Mouse (Mus musculus) kidney, embryonic 14.5 days (tissue): Measurements from ENCODE around the gene Prdm11. TPM values are rescaled to one million over a fixed set of nuclear protein-coding genes. Genes with fewer than 3 reads are reported as not detected.

Experiments
- ATAC-seq: fragments of 200-750 bp; cut with Nextera tagmentation; 2 replicates; pipeline ENCODE4 v1.8.0; 2017; ENCODE audit warnings: moderate number of reproducible peaks, mild to moderate bottlenecking, moderate TSS enrichment, moderate library complexity; ENCODE audit not compliant: low FRiP score, low TSS enrichment
- H3K27ac ChIP-seq: fragments of 300-500 bp; sonication (generic); 2 replicates; pipeline ENCODE4 v1.5.1; 2014; ENCODE audit warnings: low read depth, mild to moderate bottlenecking, low read length, moderate library complexity, mixed read lengths
- H3K27me3 ChIP-seq: fragments of 300-500 bp; sonication (generic); 2 replicates; pipeline ENCODE4 v1.6.1; 2014; ENCODE audit warnings: mild to moderate bottlenecking, low read length; ENCODE audit not compliant: control insufficient read depth, insufficient read depth
- H3K36me3 ChIP-seq: fragments of 300-500 bp; sonication (generic); 2 replicates; pipeline ENCODE4 v1.6.1; 2014; ENCODE audit warnings: low read length, mixed read lengths; ENCODE audit not compliant: control insufficient read depth, insufficient read depth
- H3K4me1 ChIP-seq: fragments of 300-500 bp; sonication (generic); 2 replicates; pipeline ENCODE4 v1.6.1; 2014; ENCODE audit warnings: low read length, mixed read lengths; ENCODE audit not compliant: control insufficient read depth, insufficient read depth
- H3K4me2 ChIP-seq: fragments of 300-500 bp; sonication (generic); replicated peaks from 2 replicates; pipeline ENCODE4 v1.6.1; 2014; ENCODE audit warnings: low read depth, mild to moderate bottlenecking, low read length
- H3K4me3 ChIP-seq: fragments of 300-500 bp; sonication (generic); 2 replicates; pipeline ENCODE4 v1.5.1; 2014; ENCODE audit warnings: mild to moderate bottlenecking, low read length
- H3K9ac ChIP-seq: fragments of 300-500 bp; sonication (generic); 2 replicates; pipeline ENCODE4 v1.6.1; 2014; ENCODE audit warnings: low read depth, mild to moderate bottlenecking, low read length, moderate library complexity
- H3K9me3 ChIP-seq: fragments of 300-500 bp; sonication (generic); 2 replicates; pipeline ENCODE4 v1.6.1; 2016; ENCODE audit warnings: low read length; ENCODE audit not compliant: control insufficient read depth
- WGBS: fragments of 180-500 bp; shearing (Covaris S2); extraction: QIAGEN DNeasy Blood & Tissue Kit; methylation state at CpG from one replicate; pipeline ENCODE4 v1.1.7; 2014; 5-methylcytosine and 5-hydroxymethylcytosine counted together
- polyA plus RNA-seq: library from polyadenylated mRNA; unstranded; fragments of >200 nt; fragmentation: Nextera tagmentation; extraction: Ambion mirVana; gene quantifications from 2 replicates; pipeline ENCODE4 v1.2.1, GENCODE M21; 2014

Gene Prdm11
- polyA plus RNA-seq, 1 experiment from 2014 or later = 4.3 TPM

GRCm38 (mm10) chr2:93039706-93040105 lies 6.3 kb downstream of the Prdm11 start:
- peaks cover 55% of the 10 kb centered on the region for H3K4me1 ChIP-seq
- ATAC-seq = no peak
- peaks cover 5% of the 10 kb centered on the region; the same call in 1 of the 2 replicates for H3K36me3 ChIP-seq
- no peak overlapping the region for H3K4me3 ChIP-seq
- no peak overlapping the region for H3K4me2 ChIP-seq
- no peaks in the 10 kb centered on the region for H3K27me3 ChIP-seq
- H3K27ac ChIP-seq = no peak overlapping the region
- no peaks in the 10 kb centered on the region for H3K9me3 ChIP-seq
- 95% methylated on average over 5 of the region's 5 CpGs for WGBS
- H3K9ac ChIP-seq = no peak overlapping the region

DNA sequence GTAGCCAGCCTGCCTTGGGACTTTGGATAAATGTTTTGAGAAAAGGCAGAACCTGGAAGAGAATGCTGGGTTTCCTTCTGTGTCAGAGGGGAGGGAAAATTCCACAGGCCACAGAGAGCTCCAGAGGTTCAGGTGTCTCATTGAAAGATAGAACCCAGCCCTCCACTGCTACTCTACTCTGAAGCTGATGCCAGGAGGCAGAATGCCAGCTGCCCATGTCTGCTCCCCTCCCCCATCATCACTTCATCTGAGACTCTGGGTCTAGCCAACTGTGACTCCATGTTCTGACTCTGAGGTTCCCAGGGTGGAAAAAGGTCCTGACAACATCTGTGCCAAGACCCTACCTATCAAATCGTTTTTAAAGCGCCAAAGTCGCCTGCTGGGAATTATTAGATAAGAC lies 6.9 kb downstream of the Prdm11 start:
- ATAC-seq = no peak
- Histone ChIP-seq H3K4me1 (peaks cover 48% of the 10 kb centered on the region), H3K4me3 (no peak overlapping the region), H3K27ac (no peak overlapping the region), H3K27me3 (no peaks in the 10 kb centered on the region), H3K36me3 (peaks cover 5% of the 10 kb centered on the region; the same call in 1 of the 2 replicates), H3K4me2 (no peak overlapping the region), H3K9me3 (no peaks in the 10 kb centered on the region), H3K9ac (no peak overlapping the region)
- 82% methylated on average over 3 of the region's 3 CpGs for WGBS

- Histone ChIP-seq H3K9me3 (no peaks in the 10 kb centered on the region), H3K4me3 (no peak overlapping the region), H3K36me3 (no peaks in the 10 kb centered on the region), H3K27ac (peak overlapping the region; percentile 80), H3K4me1 (peaks cover 49% of the 10 kb centered on the region), H3K27me3 (no peaks in the 10 kb centered on the region), H3K9ac (peak overlapping the region; percentile 42), H3K4me2 (no peak overlapping the region; the same call in 1 of the 2 replicates)
- ATAC-seq = peak; percentile 53; the same call in 1 of the 2 replicates
- WGBS = 26% methylated on average over 7 of the region's 7 CpGs
These were observed 10.3 kb downstream of the Prdm11 start for GRCm38 (mm10) chr2:93035631-93036030.

DNA sequence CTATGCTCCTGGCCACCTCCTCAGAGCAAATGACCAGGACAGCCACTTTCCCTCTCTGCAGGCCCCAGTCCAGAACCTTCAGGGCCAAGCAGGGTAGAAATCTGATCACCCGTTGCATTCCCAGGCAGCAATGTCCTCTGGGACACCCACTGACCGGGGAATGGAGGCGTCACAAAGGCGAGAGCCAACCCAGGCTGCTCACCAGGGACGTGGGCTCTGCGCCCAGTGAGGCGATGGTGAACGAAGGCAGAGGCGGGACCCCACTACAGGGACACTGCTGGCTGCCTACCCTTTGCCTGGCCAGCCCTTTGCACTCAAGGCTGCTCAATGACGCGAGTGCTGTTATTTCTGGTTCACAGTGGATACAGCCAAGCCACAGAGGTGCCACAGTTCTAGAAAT lies 13.3 kb downstream of the Prdm11 start:
- H3K27ac ChIP-seq = peak overlapping the region; percentile 53; the same call in 1 of the 2 replicates
- no peaks in the 10 kb centered on the region for H3K27me3 ChIP-seq
- 34% methylated on average over 11 of the region's 11 CpGs for WGBS
- H3K9me3 ChIP-seq = no peaks in the 10 kb centered on the region
- no peak overlapping the region for H3K4me3 ChIP-seq
- H3K4me1 ChIP-seq = peaks cover 63% of the 10 kb centered on the region
- H3K4me2 ChIP-seq = no peak overlapping the region
- H3K36me3 ChIP-seq = no peaks in the 10 kb centered on the region; the same call in 1 of the 2 replicates
- ATAC-seq = peak; percentile 52; the same call in 1 of the 2 replicates
- H3K9ac ChIP-seq = no peak overlapping the region

DNA sequence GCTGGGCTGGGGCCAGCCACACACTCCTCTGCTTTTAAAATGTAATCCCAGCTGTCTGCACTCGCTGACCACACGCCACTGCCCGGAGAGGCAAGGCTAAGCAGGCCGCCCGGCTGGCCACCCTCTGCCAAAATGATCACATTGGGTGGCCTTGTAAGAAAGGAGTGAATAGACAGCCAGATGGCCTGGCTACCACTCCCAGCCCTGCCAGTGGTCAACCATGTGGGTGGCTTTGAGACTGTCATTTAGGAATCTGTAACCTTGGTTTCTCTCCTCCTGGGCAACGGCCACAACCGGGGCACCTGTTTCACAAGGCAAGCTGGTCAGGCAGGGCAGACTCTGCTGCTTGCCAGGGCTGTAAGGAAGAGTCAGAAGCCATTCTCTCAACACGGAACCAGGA lies 13.9 kb downstream of the Prdm11 start:
- H3K4me3 ChIP-seq = no peak overlapping the region
- no peak overlapping the region for H3K4me2 ChIP-seq
- peaks cover 68% of the 10 kb centered on the region for H3K4me1 ChIP-seq
- H3K9ac ChIP-seq = no peak overlapping the region
- H3K27ac ChIP-seq = peak overlapping the region; percentile 53; the same call in 1 of the 2 replicates
- no peak for ATAC-seq
- 55% methylated on average over 8 of the region's 8 CpGs for WGBS
- H3K36me3 ChIP-seq = no peaks in the 10 kb centered on the region; the same call in 1 of the 2 replicates
- H3K9me3 ChIP-seq = no peaks in the 10 kb centered on the region
- no peaks in the 10 kb centered on the region for H3K27me3 ChIP-seq

DNA sequence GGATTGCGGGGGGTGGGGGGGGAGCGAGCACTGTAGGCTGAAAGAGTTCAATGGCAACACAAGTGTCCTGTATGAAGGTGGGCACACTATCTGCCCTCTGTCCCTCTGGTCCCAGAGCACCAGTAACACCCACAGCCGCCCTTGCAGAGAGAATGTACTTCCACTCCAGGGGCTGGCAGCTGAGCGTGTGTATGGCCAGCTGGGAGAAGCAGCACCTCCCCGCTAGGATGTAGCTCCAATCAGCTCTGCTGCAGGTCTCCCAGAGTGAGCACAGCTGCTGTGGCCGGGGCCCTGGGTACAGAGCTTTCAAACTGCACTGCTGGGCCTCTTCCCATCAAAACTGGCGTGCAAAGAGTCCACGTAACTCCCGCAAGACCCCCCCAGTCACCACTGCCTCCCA lies 14.9 kb downstream of the Prdm11 start:
- H3K9me3 ChIP-seq = no peaks in the 10 kb centered on the region
- H3K4me2 ChIP-seq = no peak overlapping the region
- no peak overlapping the region for H3K9ac ChIP-seq
- H3K36me3 ChIP-seq = no peaks in the 10 kb centered on the region; the same call in 1 of the 2 replicates
- 0 out of 2 replicates have a peak overlapping the region, but pooled peaks have one; percentile 42 for H3K27ac ChIP-seq
- peaks cover 58% of the 10 kb centered on the region for H3K4me1 ChIP-seq
- ATAC-seq = no peak
- H3K27me3 ChIP-seq = no peaks in the 10 kb centered on the region
- 63% methylated on average over 9 of the region's 9 CpGs for WGBS
- no peak overlapping the region for H3K4me3 ChIP-seq

GRCm38 (mm10) chr2:93030101-93030500 lies 15.9 kb downstream of the Prdm11 start:
- no peak overlapping the region for H3K27ac ChIP-seq
- 74% methylated on average over 6 of the region's 6 CpGs for WGBS
- no peak overlapping the region for H3K4me2 ChIP-seq
- H3K4me3 ChIP-seq = no peak overlapping the region
- H3K4me1 ChIP-seq = peaks cover 49% of the 10 kb centered on the region
- H3K9me3 ChIP-seq = no peaks in the 10 kb centered on the region
- ATAC-seq = no peak
- H3K9ac ChIP-seq = no peak overlapping the region
- H3K27me3 ChIP-seq = no peaks in the 10 kb centered on the region
- H3K36me3 ChIP-seq = no peaks in the 10 kb centered on the region; the same call in 1 of the 2 replicates

GRCm38 (mm10) chr2:93029267-93030060 lies 16.5 kb downstream of the Prdm11 start:
- 0 out of 2 replicates have a peak, but pooled peaks have one; percentile 24 for ATAC-seq
- Histone ChIP-seq H3K27me3 (no peaks in the 10 kb centered on the region), H3K4me2 (no peak overlapping the region; the same call in 1 of the 2 replicates), H3K4me1 (peaks cover 46% of the 10 kb centered on the region), H3K4me3 (no peak overlapping the region), H3K9me3 (no peaks in the 10 kb centered on the region), H3K36me3 (no peaks in the 10 kb centered on the region; the same call in 1 of the 2 replicates), H3K9ac (no peak overlapping the region), H3K27ac (peak overlapping the region; percentile 6; the same call in 1 of the 2 replicates)
- 34% methylated on average over 14 of the region's 14 CpGs for WGBS

- Histone ChIP-seq H3K9me3 (no peaks in the 10 kb centered on the region), H3K4me1 (peaks cover 46% of the 10 kb centered on the region), H3K27ac (peak overlapping the region; percentile 6; the same call in 1 of the 2 replicates), H3K36me3 (no peaks in the 10 kb centered on the region; the same call in 1 of the 2 replicates), H3K9ac (no peak overlapping the region), H3K4me3 (no peak overlapping the region), H3K27me3 (no peaks in the 10 kb centered on the region), H3K4me2 (no peak overlapping the region; the same call in 1 of the 2 replicates)
- no peak for ATAC-seq
- whole genome bisulfite sequencing = 61% methylated on average over 6 of the region's 6 CpGs
These were observed 17.1 kb downstream of the Prdm11 start for GRCm38 (mm10) chr2:93028865-93029264.
